Mouse (Mus musculus) splenic B cell, adult 2 months (primary cell): Measurements from ENCODE around the gene Ambra1.
A peak's percentile ranks its signal among the peaks of the same experiment; 100 is the strongest.

Experiments used
- DNase-seq: peaks from one replicate; pipeline ENCODE4 v3.0.0-alpha.2; 2011; ENCODE audit warnings: low read depth, low spot score
- H3K27me3 ChIP-seq: 2 replicates; pipeline ENCODE4 v1.6.1; 2012; ENCODE audit warnings: mild to moderate bottlenecking, low read length, moderate library complexity, mixed read lengths; ENCODE audit not compliant: control insufficient read depth, poor library complexity, insufficient read depth, severe bottlenecking
- H3K36me3 ChIP-seq: 2 replicates; pipeline ENCODE4 v1.6.1; 2012; ENCODE audit warnings: mild to moderate bottlenecking, low read length, moderate library complexity, mixed read lengths; ENCODE audit not compliant: control insufficient read depth, poor library complexity, insufficient read depth, severe bottlenecking

The Ambra1 gene

DNA sequence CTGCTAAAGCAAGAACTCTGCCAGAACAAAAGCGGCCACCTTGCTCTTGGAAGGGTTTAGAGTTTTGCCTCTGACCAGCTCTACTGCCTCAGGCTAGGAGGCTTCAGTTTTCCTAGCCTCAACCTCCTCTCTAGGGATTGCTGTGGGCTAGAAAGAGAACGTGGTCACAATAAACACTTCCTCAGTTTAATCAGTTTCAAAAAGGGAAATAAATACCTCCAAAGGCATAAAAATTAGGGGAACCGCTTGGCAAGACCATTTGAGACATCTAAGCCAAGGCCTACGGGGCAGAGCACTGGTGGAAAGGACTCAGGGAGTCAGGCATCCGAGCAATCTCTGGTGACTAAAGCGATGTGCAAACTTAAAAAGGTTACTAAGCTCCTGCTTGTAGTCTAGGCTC lies 225.9 kb downstream of the Ambra1 start:
- DNase-seq: no peak
- Histone ChIP-seq H3K27me3 (no peaks in the 10 kb centered on the region), H3K36me3 (peaks cover 2% of the 10 kb centered on the region)

DNA sequence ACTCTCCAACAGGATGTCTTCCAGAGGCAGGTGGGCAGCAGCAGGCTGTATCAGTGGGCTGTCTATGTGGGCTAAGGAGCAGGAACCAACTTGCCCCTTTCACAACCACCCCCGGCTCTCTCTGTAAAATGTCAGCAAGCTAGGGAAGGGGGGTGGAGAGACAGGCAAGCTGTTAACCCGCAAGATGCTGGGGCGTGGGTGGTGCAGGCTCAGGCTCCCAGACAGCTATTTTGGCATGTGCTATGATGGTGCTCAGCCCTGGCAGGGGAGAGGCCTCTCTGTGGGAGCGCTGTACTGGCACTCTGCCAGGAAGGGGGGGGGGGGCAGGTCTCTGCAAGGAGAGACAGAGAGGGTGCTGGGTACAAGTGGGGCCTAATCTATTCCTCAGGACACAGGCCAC lies 227.2 kb downstream of the Ambra1 start:
- DNase-seq: no peak
- no peaks in the 10 kb centered on the region for H3K27me3 ChIP-seq
- peaks cover 2% of the 10 kb centered on the region for H3K36me3 ChIP-seq

DNA sequence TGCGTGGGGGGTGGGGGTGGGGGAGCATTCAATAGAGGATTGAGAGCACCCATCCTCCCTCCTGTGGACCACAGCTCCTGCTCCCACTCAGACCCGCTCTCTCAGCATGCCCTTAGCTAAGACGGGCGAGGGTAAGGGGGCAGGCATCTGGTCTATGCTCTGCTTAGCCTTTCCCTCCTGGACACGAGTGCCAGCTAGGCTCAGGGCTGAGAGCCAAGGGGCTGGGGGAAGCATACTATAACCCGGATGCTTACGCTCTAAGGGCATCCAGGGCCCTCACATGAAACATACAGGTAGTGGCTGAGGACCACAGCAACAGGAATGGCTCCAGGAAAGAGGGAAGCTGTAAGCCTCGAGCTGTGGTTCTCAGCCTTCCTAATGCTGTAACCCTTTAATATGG lies 228.1 kb downstream of the Ambra1 start:
- Histone ChIP-seq H3K36me3 (peaks cover 2% of the 10 kb centered on the region), H3K27me3 (no peaks in the 10 kb centered on the region)
- DNase-seq: no peak

DNA sequence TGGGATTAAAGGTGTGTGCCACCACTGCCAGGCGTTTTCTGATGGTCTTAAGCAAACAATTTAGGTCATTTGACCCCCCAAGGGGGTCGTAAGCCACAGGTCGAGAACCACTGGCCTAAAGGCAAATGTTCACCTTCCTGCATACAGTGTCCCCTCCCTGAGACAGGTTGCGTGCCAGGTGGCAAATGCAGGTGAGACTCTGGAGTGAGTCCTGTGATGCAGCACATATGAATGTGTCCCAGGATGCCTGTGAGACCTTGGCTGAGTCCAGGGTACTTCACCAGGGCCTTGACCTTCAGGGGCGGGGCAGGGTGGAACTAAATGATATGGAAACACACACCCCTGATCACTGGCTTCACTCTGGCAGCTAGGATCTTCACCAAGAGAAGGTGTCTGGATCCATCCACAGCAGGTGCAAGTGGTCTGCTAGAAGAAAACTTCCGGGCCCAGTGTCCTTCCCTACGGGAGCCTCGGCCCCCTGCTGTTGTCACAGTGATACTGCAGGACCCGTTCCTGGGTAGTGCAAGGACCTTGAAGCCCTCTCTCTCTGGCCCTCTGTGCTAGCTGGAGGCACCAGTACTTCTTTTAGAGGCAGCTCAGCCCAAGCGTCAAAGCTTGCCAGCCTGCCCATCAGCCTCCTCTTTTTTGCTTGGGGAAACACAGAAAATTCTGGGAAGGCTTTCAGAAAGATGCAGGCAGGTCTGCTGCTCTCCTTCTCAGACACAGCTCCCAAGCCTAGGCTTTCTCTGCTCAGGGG lies 228.9 kb downstream of the Ambra1 start:
- peak; percentile 65 for DNase-seq
- H3K27me3 ChIP-seq: no peaks in the 10 kb centered on the region
- H3K36me3 ChIP-seq: peaks cover 2% of the 10 kb centered on the region

DNA sequence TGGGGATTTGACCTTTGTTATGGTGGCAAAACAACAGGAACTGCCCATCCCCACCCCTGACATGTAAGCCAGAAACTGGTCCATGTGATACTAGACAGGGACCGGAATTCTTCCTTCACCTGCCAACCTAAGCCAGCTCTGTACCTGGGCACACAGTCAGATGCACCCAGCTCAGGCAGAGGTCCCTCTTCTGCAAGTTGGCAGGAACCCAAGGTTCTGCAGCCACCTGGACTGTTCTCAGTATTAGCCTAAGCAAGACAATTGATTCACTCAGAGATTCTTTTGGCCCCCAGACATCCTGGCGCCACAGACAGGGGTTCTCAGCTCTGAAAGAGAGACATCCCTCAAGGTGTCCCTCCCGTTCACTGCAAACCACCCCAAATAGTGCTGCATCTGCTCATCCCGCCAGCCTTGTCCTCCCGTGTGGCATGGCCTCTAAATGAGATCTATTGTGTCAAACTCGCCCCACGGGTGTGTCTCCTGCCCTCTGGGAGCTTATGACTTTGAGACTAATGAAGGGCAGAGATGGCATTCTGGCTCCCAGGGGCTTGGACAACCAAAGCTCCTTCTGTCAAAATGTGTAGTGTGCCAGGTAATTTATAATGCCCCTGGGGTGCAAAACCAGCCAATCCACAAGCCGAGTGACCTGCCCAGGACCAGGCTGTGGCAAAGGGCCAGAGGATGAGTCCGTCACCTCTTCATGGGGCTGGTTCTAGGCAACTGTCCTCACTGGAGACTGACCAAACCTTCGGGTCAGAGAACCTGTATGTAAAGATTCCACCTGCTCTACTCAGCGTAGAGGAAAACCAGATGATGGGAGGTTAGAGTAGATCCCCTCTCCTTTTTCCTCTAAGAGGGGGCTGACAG lies 229.8 kb downstream of the Ambra1 start:
- Histone ChIP-seq H3K36me3 (peaks cover 2% of the 10 kb centered on the region), H3K27me3 (no peaks in the 10 kb centered on the region)
- no peak for DNase-seq

DNA sequence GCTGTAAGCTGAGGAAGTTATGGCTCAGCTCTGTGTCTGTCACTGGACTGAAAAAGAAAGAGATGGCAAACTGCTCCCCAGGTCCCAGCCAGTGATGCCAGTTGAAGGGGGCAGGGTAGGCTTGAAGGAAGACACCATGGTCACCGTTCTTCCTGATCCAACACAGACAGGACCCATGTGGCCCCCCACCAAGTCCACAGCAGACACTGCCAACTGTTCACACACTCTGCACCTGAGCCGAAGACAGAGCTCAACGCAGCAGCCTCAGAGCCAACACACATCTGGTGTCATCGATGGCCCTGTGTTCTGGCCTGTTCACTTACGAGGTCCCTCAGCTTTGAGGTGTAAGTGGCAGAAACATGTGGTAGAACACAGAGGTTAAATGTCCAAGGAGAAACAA lies 230.5 kb downstream of the Ambra1 start:
- Histone ChIP-seq H3K36me3 (peaks cover 2% of the 10 kb centered on the region), H3K27me3 (no peaks in the 10 kb centered on the region)
- no peak for DNase-seq

DNA sequence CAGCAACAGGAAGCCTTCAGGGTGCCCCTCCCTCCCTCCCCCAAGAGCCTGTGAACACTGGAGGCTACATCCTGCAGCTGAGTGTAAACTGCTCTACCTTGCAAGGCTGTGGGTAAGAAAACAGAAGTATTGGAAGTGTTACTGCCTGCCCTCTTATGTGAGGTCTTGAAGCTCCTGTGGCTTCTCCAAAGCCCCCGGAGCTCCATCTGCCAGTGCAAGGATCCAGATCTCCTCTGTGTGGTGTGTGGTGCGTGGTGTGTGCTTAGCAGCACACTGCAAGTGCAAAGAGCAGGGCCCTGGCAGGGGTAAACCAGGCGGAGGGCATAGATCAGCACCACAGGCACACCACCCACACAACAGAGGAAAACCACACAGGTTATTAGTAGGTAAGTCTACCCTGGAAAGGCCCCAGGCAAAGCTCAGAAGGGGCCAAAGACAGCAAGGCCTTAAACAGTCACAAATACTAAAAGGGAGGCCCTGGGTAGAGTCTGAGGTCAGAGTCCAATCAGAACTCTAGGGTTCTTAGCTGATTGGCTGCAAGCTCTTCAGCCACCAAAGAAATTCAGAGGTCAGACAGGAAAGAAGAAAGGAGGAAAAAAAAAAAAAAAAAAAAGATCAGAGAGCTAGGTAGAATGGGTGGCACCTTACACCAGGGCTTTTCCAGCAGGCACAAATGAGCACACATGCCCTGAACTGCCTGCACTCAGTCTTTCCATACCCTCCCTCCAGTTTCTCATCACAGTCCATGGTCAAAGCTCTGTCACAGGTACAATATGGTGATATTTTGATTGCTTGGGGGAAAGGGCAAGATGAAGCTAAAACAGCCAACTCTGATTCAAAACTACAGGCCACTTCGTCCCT lies 232.2 kb downstream of the Ambra1 start:
- DNase-seq: peak; percentile 73
- peaks cover 2% of the 10 kb centered on the region for H3K36me3 ChIP-seq
- H3K27me3 ChIP-seq: no peaks in the 10 kb centered on the region

DNA sequence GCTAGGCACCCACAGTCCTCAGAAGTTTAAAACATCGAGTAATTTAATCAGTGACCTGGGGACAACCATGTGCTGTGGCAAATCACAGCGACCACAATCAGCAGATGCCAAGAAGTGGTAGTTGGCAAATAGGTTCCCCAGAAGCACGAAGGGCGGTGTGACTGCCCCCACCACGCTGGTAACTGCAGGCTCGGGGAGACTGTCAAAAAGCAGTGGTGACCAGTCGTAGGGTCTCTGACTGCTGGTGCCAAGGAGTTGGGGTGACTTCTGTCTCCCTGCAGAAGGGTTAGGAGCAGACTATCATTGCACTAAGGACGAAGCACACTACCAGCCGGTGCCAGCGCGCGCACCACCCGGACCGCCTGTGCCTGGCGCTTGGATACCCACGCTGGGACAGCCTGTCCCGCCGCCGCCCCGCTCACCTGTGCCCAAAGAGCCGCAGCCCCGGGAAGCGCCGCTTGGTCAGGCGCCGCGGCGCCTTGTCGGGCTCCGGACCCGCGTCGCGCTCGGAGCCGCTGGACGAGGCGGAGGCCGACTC lies 233.0 kb downstream of the Ambra1 start:
- Histone ChIP-seq H3K36me3 (peaks cover 2% of the 10 kb centered on the region), H3K27me3 (no peaks in the 10 kb centered on the region)
- no peak for DNase-seq

DNA sequence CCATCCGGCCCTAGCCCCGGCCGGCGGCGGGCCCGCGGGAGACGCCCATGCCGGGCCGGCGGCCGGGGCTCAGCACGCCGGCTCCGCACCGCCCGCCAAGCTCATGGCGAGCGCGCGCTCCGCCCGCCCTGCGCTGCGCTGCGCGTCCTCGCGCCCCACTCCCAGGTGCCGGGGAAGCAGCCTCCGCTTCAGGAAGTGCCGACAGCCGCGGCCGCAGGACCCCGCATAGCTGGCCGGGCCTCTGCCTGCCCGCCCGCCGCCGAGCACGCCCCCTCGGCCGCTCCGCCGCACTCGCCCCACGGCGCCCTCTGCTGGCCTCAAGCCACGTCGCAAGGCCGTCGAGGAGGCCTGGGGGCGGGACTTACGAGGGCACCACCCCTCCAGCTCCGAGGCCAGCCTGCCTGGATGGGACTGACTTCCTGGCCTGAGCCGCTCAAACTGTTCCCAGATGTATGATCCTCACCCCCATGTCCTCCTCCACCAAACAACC lies 233.6 kb downstream of the Ambra1 start:
- Histone ChIP-seq H3K27me3 (no peaks in the 10 kb centered on the region), H3K36me3 (peaks cover 2% of the 10 kb centered on the region)
- DNase-seq: peak; percentile 96

DNA sequence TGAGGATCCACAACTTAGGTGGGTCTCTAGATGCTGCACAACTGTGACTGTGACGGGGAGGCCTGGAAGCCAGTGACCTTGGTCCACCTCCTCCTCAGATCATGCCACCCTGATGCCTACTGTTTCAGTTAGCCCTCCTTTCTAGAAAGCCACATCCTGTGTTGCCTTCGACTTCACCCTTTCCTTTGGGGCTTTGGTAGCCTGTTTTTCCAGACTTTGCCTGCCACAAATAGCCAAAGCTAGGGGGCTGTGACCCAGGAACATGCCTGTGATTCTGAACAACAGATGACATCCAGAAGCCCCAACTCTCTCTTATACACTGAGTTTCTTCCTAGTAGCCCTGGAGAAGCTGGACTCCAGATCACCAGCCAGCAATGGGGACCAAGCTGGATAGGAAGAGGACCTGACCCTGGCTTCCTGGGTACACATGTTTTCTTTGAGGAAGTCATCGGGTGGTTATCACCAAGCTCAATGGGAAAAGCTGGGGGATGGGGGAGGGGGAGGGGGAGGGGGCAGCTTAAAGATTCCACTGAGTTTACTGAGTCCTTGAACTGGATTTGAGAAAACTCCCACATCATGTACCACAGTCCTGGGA lies 234.8 kb downstream of the Ambra1 start:
- DNase-seq: no peak
- Histone ChIP-seq H3K36me3 (peaks cover 2% of the 10 kb centered on the region; the same call in 1 of the 2 replicates), H3K27me3 (no peaks in the 10 kb centered on the region)

DNA sequence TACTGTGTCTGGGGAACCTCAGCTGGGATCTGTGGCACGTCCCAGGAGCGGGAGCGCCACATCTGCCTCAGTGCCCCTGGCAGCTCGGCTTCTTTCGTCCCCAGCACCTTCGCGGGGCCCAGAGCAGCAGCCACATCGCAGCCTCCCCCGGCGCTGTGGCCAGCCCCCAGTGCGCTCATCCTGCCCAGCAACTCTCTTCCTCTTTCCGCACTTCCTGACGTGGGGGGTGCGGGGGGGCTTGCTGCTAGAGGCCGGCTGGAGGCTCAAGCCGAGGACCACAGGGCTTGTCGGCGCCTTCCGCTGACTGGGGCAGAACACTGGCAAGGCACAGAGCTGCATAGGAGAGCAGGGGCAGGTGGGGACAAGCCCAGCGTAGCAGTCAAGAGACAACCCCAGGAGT lies 235.5 kb downstream of the Ambra1 start:
- peak; percentile 72 for DNase-seq
- Histone ChIP-seq H3K27me3 (no peaks in the 10 kb centered on the region), H3K36me3 (no peaks in the 10 kb centered on the region)

DNA sequence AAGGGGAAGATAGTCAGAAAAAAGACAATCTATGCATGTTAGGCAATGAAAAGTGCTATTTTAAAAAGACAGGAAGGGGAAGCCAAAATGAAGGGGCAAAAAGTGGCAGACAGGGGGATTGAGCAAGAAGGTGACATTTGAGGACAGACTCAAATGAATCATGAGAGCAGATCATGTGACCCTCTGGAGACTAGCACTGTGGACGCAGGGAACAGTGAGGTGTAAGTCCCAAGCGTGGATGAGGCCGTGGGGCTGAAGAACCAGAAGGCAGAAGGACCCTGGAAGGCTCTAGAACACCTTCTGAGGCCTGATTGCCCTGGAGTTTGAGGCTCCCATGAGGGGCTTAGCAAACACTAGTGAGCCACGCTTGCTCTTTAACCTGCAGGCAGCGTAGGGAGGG lies 236.4 kb downstream of the Ambra1 start:
- DNase-seq: no peak
- no peaks in the 10 kb centered on the region for H3K27me3 ChIP-seq
- H3K36me3 ChIP-seq: no peaks in the 10 kb centered on the region

DNA sequence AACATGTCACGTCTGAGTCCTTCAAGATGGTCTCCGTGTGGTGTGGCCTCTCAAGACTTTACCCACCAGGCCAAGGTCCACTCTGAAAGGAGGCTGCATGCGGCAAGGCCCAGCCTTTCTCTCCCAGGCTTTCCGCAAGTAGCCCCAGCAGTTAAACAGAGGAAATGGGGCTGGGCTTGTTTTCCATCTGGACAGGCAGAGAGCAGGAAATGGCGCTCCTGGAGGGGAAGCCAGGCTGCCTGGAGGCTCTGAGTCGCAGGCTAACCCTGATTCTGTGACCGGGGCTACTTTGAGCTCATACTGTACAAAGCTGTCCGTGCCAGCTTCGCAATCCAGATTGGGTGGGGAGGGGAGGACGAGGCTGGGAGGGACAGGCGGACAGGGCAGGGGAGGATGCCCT lies 238.0 kb downstream of the Ambra1 start:
- Histone ChIP-seq H3K27me3 (no peaks in the 10 kb centered on the region), H3K36me3 (no peaks in the 10 kb centered on the region)
- DNase-seq: no peak
